Mouse (Mus musculus) midbrain, embryonic 15.5 days (tissue): ENCODE measurements at regions not wholly inside any gene's neighbourhood (a gene's known extent, or its start where the extent isn't known, plus 50 kb on each side); places are given as distances from the start of the nearest gene placed in this dataset.
"Not testable (repeated sequence)": the region's sequence is repeated elsewhere in the genome, so short reads cannot be mapped to it uniquely, and the experiment has no call there.

Experiments
- ATAC-seq: fragments of 200-750 bp; cut with Nextera tagmentation; replicated peaks from 2 replicates; pipeline ENCODE4 v1.8.0; 2017; ENCODE audit warnings: moderate TSS enrichment
- H3K27ac ChIP-seq: fragments of 300-500 bp; sonication (generic); 2 replicates; pipeline ENCODE4 v1.5.1; 2015; ENCODE audit warnings: mild to moderate bottlenecking, inconsistent platforms
- H3K27me3 ChIP-seq: fragments of 300-500 bp; sonication (generic); replicated peaks from 2 replicates; pipeline ENCODE4 v1.6.1; 2015; ENCODE audit warnings: inconsistent platforms
- H3K36me3 ChIP-seq: fragments of 300-500 bp; sonication (generic); replicated peaks from 2 replicates; pipeline ENCODE4 v1.6.1; 2015; ENCODE audit warnings: inconsistent platforms
- H3K4me1 ChIP-seq: fragments of 300-500 bp; sonication (generic); 2 replicates; pipeline ENCODE4 v1.6.1; 2015; ENCODE audit warnings: inconsistent platforms
- H3K4me2 ChIP-seq: fragments of 300-500 bp; sonication (generic); 2 replicates; pipeline ENCODE4 v1.6.1; 2015; ENCODE audit warnings: inconsistent platforms, mild to moderate bottlenecking, moderate library complexity
- H3K4me3 ChIP-seq: fragments of 300-500 bp; sonication (generic); 2 replicates; pipeline ENCODE4 v1.5.1; 2015; ENCODE audit warnings: mild to moderate bottlenecking, inconsistent platforms
- H3K9ac ChIP-seq: fragments of 300-500 bp; sonication (generic); 2 replicates; pipeline ENCODE4 v1.6.1; 2015; ENCODE audit warnings: mild to moderate bottlenecking, inconsistent platforms
- H3K9me3 ChIP-seq: fragments of 300-500 bp; sonication (generic); 2 replicates; pipeline ENCODE4 v1.6.1; 2016; ENCODE audit warnings: inconsistent platforms
- WGBS: fragments of 180-500 bp; shearing (Covaris S2); methylation state at CpG from one replicate; pipeline ENCODE4 v1.1.7; 2015; ENCODE audit warnings: mixed read lengths; 5-methylcytosine and 5-hydroxymethylcytosine counted together

DNA sequence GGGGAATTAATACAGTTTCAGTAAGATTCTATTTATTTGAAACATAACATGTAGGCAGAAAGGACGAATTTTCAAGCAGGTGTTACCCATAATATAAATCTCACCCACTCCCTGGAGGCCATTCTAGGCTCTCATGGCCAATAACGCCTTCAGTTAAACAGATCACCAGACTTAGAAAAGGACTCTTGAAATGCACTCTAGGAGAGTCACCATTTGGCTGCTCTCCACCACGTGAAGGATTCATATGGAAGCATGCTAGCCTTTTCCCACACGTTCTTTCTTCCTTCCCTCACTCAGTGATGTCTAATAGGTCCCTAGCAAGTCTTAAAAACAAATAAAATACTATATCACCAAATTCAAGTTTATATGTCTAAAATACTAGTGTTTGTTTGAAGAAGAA lies 367.7 kb downstream of the Tox3 start:
- Histone ChIP-seq H3K4me2 (no peak overlapping the region), H3K36me3 (no peaks in the 10 kb centered on the region), H3K9ac (no peak overlapping the region), H3K4me1 (0 out of 2 replicates have a peak, but pooled peaks cover 5% of the 10 kb centered on the region), H3K27ac (no peak overlapping the region), H3K4me3 (no peak overlapping the region), H3K27me3 (no peaks in the 10 kb centered on the region), H3K9me3 (no peaks in the 10 kb centered on the region)
- WGBS: 79% methylated on average over 4 of the region's 4 CpGs
- no peak for ATAC-seq

DNA sequence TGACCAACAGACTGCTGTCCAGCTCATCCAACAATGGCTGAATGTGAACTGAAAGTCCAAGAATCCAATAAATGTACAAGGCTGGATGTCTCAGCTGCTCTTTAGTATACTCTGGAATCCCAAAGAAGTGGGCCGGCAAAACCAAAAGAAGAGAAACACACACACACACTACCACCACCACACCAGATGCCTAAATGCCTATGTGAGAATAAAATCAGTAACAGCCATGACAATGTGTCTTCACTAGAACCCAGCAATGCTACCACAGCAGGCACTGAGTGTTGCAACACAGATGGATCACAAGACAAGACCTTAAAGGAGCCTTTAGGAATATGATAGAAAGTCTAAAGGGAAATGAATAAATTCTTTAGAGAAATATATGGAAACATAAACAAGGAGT lies 385.3 kb downstream of the Tox3 start:
- H3K36me3 ChIP-seq: no peaks in the 10 kb centered on the region
- H3K27ac ChIP-seq: no peak overlapping the region
- H3K4me2 ChIP-seq: no peak overlapping the region
- WGBS: 96% methylated on average over 1 of the region's 1 CpGs
- H3K4me3 ChIP-seq: no peak overlapping the region
- no peak for ATAC-seq
- no peaks in the 10 kb centered on the region for H3K9me3 ChIP-seq
- no peak overlapping the region for H3K9ac ChIP-seq
- H3K27me3 ChIP-seq: no peaks in the 10 kb centered on the region
- H3K4me1 ChIP-seq: no peaks in the 10 kb centered on the region

DNA sequence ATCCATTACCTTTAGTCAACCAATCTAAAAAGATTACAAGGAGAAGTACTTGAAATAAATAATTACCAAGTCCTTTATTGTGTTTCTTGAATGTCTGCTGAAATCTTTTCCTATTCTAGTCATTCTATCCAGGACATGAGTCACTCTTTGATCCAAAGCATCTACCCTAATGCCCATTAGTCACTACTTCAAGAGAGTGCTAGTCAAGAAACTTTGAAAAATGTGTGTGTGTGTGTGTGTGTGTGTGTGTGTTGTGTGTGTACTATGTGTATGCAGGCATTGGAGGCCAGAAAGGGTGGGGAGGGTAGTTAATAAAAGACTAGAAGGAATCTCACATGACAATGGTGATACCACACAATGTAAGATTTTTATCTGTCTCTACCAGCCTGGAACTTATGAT lies 390.7 kb downstream of the Tox3 start:
- H3K36me3 ChIP-seq: no peaks in the 10 kb centered on the region
- H3K4me1 ChIP-seq: peaks cover 7% of the 10 kb centered on the region
- no peaks in the 10 kb centered on the region for H3K9me3 ChIP-seq
- ATAC-seq: no peak
- no peak overlapping the region for H3K4me3 ChIP-seq
- H3K4me2 ChIP-seq: no peak overlapping the region
- no peaks in the 10 kb centered on the region for H3K27me3 ChIP-seq
- H3K27ac ChIP-seq: no peak overlapping the region
- no peak overlapping the region for H3K9ac ChIP-seq

DNA sequence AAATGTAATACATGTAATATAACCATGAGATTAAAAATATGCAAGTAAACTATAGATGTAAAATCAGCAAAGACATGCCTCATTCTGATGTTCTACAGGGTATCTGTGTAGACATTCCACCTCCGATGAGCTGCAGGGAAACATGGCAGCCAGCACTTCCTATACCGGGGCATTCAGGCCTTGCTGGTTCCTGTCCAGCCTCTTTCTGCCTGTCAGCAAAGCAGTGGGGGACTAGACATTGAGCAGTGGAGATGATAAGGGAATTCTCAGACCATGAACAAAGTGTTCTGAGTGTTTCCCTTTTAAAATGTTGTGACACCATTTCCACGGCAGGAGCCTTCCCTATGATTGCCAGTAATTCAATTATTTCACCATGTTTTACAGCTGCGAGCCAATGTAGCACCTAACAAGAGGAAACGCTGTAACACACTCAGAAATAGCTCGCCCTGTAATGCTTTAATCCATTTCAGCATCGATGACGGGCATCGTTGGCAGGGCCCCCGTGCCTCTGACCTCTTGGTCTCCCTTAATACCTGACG lies 391.6 kb downstream of the Tox3 start:
- Histone ChIP-seq H3K36me3 (no peaks in the 10 kb centered on the region), H3K4me2 (no peak overlapping the region), H3K4me1 (peaks cover 7% of the 10 kb centered on the region), H3K27ac (peak overlapping the region; percentile 31; the same call in 1 of the 2 replicates), H3K4me3 (no peak overlapping the region), H3K27me3 (no peaks in the 10 kb centered on the region), H3K9me3 (0 out of 2 replicates have a peak, but pooled peaks cover under 1% of the 10 kb centered on the region), H3K9ac (no peak overlapping the region)
- ATAC-seq: no peak
- 21% methylated on average over 11 of the region's 11 CpGs for WGBS

DNA sequence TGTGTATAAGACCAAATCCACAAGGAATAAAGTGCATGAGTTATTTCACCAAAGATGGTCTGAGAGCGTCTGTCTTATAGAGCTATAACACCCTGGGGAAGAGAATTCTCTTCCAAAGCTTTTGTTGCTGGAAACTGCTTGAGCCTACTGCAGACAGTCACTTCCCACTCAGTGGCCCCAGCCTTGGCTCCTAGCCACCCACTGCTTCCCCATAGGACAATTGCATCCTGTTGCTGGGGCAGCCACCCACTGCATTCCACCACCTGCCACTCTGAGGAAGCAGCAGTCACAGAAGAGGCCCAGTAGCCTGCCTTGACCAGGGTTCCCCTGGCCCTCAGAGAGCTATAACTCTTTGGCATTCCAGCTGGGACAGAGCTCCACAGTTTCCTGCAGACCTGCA lies 409.3 kb downstream of the Tox3 start:
- ATAC-seq: no peak
- no peaks in the 10 kb centered on the region for H3K4me1 ChIP-seq
- no peaks in the 10 kb centered on the region for H3K27me3 ChIP-seq
- no peak overlapping the region for H3K4me2 ChIP-seq
- H3K4me3 ChIP-seq: no peak overlapping the region
- 88% methylated on average over 1 of the region's 1 CpGs for WGBS
- H3K36me3 ChIP-seq: no peaks in the 10 kb centered on the region
- H3K27ac ChIP-seq: no peak overlapping the region
- H3K9ac ChIP-seq: no peak overlapping the region
- no peaks in the 10 kb centered on the region for H3K9me3 ChIP-seq

DNA sequence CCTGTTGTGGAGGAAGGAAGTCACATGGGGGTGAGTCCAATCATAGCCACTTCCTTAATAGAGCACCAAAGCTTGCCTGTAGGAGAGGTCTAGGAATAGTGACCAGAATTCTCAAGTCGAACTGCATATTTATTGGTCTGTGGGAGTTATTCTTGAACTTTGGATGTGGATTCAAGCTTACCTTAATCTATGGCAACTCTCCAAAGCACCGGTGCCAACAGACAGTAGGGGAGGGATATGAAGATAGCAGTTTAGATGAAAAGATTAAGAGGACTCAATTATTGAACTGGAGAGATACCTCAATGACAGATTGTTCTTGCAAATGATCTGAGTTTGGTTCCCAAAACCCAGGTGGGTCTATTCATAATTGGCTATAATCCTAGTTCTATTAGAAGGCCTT lies 413.6 kb downstream of the Tox3 start:
- Histone ChIP-seq H3K27ac (no peak overlapping the region), H3K27me3 (no peaks in the 10 kb centered on the region), H3K9me3 (no peaks in the 10 kb centered on the region), H3K4me2 (no peak overlapping the region), H3K9ac (no peak overlapping the region), H3K4me1 (no peaks in the 10 kb centered on the region), H3K36me3 (no peaks in the 10 kb centered on the region), H3K4me3 (no peak overlapping the region)
- no peak for ATAC-seq
- WGBS: 93% methylated on average over 2 of the region's 2 CpGs

DNA sequence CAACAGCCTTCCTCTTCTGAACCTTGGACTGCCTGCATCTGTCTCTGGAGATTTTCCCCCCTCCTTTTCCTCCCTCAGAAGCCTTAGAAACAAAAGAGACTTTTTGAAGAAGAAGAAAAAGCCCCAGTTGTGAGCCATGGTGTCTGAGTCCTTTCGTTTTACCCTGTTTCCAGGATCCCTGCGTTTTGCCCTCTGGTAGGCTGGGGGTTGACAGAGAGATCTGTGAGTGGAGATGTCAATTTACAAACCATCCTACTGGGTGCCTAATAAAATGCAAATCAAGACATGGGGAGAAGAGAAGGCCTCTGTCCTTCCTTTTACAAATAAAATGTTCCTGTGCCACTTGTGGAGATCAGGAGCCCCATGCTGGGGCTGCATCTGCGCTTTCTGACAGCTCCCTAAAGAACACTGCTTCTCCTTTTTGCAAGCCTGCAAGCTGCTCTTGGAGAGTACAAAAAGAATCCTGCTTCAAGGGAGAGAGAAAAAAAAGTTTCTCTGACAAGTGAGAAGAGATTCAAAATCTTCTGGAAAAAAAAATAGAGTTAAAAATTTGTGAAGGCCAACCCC lies 421.4 kb downstream of the Tox3 start:
- no peaks in the 10 kb centered on the region for H3K9me3 ChIP-seq
- H3K4me3 ChIP-seq: no peak overlapping the region
- H3K9ac ChIP-seq: no peak overlapping the region
- no peaks in the 10 kb centered on the region for H3K36me3 ChIP-seq
- 6% methylated on average over 3 of the region's 3 CpGs for WGBS
- H3K4me2 ChIP-seq: no peak overlapping the region
- peak; percentile 54; the same call in 1 of the 2 replicates for ATAC-seq
- peak overlapping the region; percentile 31; the same call in 1 of the 2 replicates for H3K27ac ChIP-seq
- no peaks in the 10 kb centered on the region for H3K27me3 ChIP-seq
- H3K4me1 ChIP-seq: peaks cover 15% of the 10 kb centered on the region; the same call in 1 of the 2 replicates

DNA sequence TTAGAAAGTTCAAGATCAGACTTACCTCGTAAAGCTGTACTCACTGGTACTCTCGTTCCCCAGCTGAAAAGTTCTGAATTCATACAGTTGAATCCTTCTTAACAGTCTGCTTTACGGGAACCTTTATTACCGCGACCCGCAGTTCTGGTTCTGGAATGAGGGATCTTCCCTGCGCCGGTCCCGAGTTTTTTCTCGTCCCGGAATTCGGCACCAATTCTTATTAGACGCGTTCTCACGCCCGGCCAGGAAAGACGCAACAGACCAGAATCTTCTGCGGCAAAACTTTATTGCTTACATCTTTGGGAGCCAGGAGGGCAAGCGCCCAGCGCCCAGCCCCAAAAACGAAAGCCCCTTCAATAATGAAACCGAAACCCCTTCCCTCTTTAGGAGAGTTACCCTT lies 423.4 kb downstream of the Tox3 start:
- not testable (repeated sequence) for H3K27ac ChIP-seq, H3K36me3 ChIP-seq, ATAC-seq, H3K9me3 ChIP-seq, H3K4me2 ChIP-seq, H3K9ac ChIP-seq, H3K27me3 ChIP-seq, H3K4me3 ChIP-seq
- 99% methylated on average over 14 of the region's 22 CpGs for WGBS
- H3K4me1 ChIP-seq: peaks cover 15% of the 10 kb centered on the region; the same call in 1 of the 2 replicates

DNA sequence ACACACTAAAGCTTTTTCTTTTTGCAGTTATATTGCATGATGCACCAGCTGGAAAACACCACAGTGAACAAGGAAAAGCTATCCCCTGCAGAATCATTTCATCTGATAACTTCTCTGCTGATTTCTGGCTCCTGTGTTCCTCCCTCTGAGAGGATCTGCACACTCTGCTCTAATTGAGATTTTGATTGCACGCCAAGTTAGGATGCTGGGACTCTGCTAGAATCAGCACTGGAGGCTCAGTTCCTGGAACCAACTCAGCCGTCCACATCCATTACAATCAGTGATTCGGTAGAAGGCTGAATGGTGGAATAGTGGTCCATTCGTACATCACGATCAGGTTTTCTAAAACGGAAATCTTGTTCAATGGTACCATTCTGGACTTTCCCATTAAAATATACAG lies 434.1 kb downstream of the Tox3 start:
- Histone ChIP-seq H3K36me3 (no peaks in the 10 kb centered on the region), H3K9me3 (no peaks in the 10 kb centered on the region), H3K4me3 (no peak overlapping the region), H3K4me1 (no peaks in the 10 kb centered on the region), H3K27ac (no peak overlapping the region), H3K4me2 (no peak overlapping the region), H3K27me3 (no peaks in the 10 kb centered on the region), H3K9ac (no peak overlapping the region)
- no peak for ATAC-seq
- WGBS: 94% methylated on average over 6 of the region's 6 CpGs

DNA sequence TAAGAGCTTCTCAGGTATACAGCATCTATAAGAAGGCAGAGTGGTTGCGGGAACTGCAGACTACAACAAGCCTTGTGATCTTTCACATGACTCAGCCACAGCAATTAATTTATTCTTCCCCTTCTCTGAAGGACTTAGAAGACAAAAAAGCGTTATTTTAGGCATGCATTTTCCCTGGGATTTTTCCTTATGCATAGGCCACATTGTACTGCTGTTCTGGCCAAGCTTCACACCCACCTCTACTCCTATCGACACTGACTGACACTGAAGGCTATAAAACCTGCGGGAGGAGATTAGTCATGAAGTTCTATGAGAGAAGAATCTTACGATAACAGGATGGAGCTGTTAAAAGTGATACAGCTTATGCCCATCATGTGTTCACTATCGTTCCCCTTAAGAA lies 441.9 kb downstream of the Tox3 start:
- Histone ChIP-seq H3K27ac (peak overlapping the region; percentile 39; the same call in 1 of the 2 replicates), H3K9ac (no peak overlapping the region), H3K9me3 (no peaks in the 10 kb centered on the region), H3K36me3 (no peaks in the 10 kb centered on the region), H3K4me1 (peaks cover 12% of the 10 kb centered on the region), H3K27me3 (no peaks in the 10 kb centered on the region), H3K4me3 (no peak overlapping the region), H3K4me2 (no peak overlapping the region)
- WGBS: 48% methylated on average over 6 of the region's 6 CpGs
- no peak for ATAC-seq

DNA sequence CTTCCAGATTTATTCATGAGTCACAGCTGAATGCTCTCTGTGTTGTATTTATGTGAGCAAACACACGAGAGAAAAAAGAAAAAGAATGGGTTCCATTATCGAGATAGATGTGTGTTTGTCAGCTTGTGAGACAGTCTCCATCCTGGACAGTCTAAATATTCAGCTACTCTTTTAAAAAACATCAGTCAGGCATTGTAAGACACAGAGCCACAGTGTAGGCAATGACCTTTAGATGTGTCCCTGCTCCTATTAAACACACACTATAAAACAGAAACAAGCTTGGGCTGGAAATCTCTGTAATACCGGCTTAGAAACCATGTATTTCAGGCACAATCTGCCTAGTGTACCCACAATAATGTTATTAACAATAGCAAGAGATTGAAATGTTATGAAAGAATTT lies 442.6 kb downstream of the Tox3 start:
- Histone ChIP-seq H3K27ac (peak overlapping the region; percentile 35; the same call in 1 of the 2 replicates), H3K27me3 (no peaks in the 10 kb centered on the region), H3K9me3 (no peaks in the 10 kb centered on the region), H3K4me2 (no peak overlapping the region), H3K4me3 (no peak overlapping the region), H3K36me3 (no peaks in the 10 kb centered on the region), H3K9ac (no peak overlapping the region), H3K4me1 (peaks cover 12% of the 10 kb centered on the region)
- whole genome bisulfite sequencing: 26% methylated on average over 3 of the region's 3 CpGs
- ATAC-seq: no peak

DNA sequence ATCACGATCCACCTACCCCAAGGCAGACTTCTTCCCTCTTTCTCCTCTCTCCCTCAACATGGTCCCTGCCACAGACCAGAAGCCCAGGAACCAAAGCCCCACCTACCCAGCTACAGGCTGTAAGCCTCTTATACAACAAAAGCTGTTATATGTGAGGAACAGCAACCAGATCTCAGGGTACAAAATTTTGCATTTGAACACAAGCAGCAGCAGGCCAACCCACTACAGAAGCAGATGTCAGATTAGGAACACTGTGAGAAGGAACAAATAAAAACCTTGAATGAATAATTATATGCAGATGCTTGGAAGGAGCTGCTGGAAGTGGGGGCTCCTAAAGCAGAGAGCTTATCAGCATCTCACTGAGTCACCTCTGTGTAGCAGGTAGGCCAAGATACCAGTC lies 444.8 kb downstream of the Tox3 start:
- Histone ChIP-seq H3K9me3 (no peaks in the 10 kb centered on the region), H3K36me3 (no peaks in the 10 kb centered on the region), H3K9ac (no peak overlapping the region), H3K27ac (no peak overlapping the region), H3K4me1 (peaks cover 12% of the 10 kb centered on the region), H3K4me3 (no peak overlapping the region), H3K4me2 (no peak overlapping the region), H3K27me3 (no peaks in the 10 kb centered on the region)
- WGBS: 75% methylated on average over 1 of the region's 1 CpGs
- no peak for ATAC-seq

DNA sequence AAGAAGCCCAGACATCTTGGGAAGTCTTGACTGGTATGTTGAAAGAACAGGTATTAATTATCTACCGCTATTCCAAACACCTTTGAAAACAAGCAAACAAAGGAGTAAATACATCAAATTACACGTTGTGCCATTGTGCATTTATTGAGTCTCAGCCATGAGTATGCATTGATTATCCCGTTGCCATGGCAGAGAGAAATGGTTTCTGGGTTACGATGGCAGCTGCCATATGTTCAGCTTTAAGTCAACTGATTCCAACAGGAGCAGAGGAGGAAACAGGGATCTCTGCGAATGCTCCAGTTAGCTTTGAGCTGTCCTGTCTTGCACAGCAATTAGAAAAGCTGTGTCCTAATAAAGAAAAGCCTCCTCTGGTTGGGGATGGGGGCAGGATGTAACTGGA lies 475.4 kb downstream of the Tox3 start:
- H3K27me3 ChIP-seq: no peaks in the 10 kb centered on the region
- H3K4me1 ChIP-seq: peaks cover 5% of the 10 kb centered on the region; the same call in 1 of the 2 replicates
- H3K9ac ChIP-seq: no peak overlapping the region
- no peak overlapping the region; the same call in 1 of the 2 replicates for H3K27ac ChIP-seq
- ATAC-seq: no peak
- H3K9me3 ChIP-seq: no peaks in the 10 kb centered on the region
- H3K4me3 ChIP-seq: no peak overlapping the region
- no peak overlapping the region for H3K4me2 ChIP-seq
- no peaks in the 10 kb centered on the region for H3K36me3 ChIP-seq
- 38% methylated on average over 5 of the region's 5 CpGs for WGBS
